Mouse (Mus musculus) embryonic facial prominence, embryonic 11.5 days (tissue): ENCODE data around the gene Cys1. TPM values are rescaled to one million over a fixed set of nuclear protein-coding genes. Genes with fewer than 3 reads are reported as not detected.
"Not testable (repeated sequence)": the region's sequence is repeated elsewhere in the genome, so short reads cannot be mapped to it uniquely, and the experiment has no call there.

Experiments
- ATAC-seq: fragments of 200-750 bp; cut with Nextera tagmentation; replicated peaks from 2 replicates; pipeline ENCODE4 v1.8.0; 2017; ENCODE audit warnings: low read depth; ENCODE audit not compliant: insufficient number of reproducible peaks, low FRiP score, low TSS enrichment
- DNase-seq: peaks from one replicate; pipeline ENCODE4 v3.0.0-alpha.2; 2015; ENCODE audit warnings: low spot score
- H3K27ac ChIP-seq: fragments of 300-500 bp; sonication (generic); replicated peaks from 2 replicates; pipeline ENCODE4 v1.5.1; 2014; ENCODE audit warnings: mild to moderate bottlenecking, low read depth, low read length, control low read depth
- H3K27me3 ChIP-seq: fragments of 300-500 bp; sonication (generic); 2 replicates; pipeline ENCODE4 v1.6.1; 2014; ENCODE audit warnings: mild to moderate bottlenecking, low read length, moderate library complexity, mixed read lengths; ENCODE audit not compliant: control insufficient read depth, insufficient read depth
- H3K36me3 ChIP-seq: fragments of 300-500 bp; sonication (generic); replicated peaks from 2 replicates; pipeline ENCODE4 v1.6.1; 2014; ENCODE audit warnings: low read depth, mild to moderate bottlenecking, low read length, moderate library complexity, mixed read lengths; ENCODE audit not compliant: control insufficient read depth, insufficient read depth
- H3K4me1 ChIP-seq: fragments of 300-500 bp; sonication (generic); 2 replicates; pipeline ENCODE4 v1.6.1; 2014; ENCODE audit warnings: low read length, mixed read lengths; ENCODE audit not compliant: control insufficient read depth, insufficient read depth
- H3K4me2 ChIP-seq: fragments of 300-500 bp; sonication (generic); 2 replicates; pipeline ENCODE4 v1.6.1; 2014; ENCODE audit warnings: low read depth, mild to moderate bottlenecking, control low read depth, low read length, moderate library complexity
- H3K4me3 ChIP-seq: fragments of 300-500 bp; sonication (generic); 2 replicates; pipeline ENCODE4 v1.5.1; 2014; ENCODE audit warnings: low read depth, low read length, control low read depth
- H3K9ac ChIP-seq: fragments of 300-500 bp; sonication (generic); replicated peaks from 2 replicates; pipeline ENCODE4 v1.6.1; 2014; ENCODE audit warnings: mild to moderate bottlenecking, control low read depth, low read length
- H3K9me3 ChIP-seq: fragments of 300-500 bp; sonication (generic); replicated peaks from 2 replicates; pipeline ENCODE4 v1.6.1; 2016; ENCODE audit warnings: mild to moderate bottlenecking, low read length, inconsistent platforms, mixed read lengths; ENCODE audit not compliant: control insufficient read depth
- WGBS: fragments of 180-500 bp; shearing (Covaris S2); extraction: QIAGEN DNeasy Blood & Tissue Kit; methylation state at CpG from one replicate; pipeline ENCODE4 v1.1.7; 2014; 5-methylcytosine and 5-hydroxymethylcytosine counted together
- polyA plus RNA-seq: library from polyadenylated mRNA; unstranded; fragments of >200 nt; fragmentation: Nextera tagmentation; extraction: Ambion mirVana; gene quantifications from 2 replicates; pipeline ENCODE4 v1.2.1, GENCODE M21; 2014

The Cys1 gene
- polyA plus RNA-seq, 1 experiment from 2014 or later: 0.94 TPM

- ATAC-seq (peak; percentile 87), DNase-seq (peak; percentile 97)
- WGBS: under 1% methylated on average over 63 of the region's 68 CpGs
- Histone ChIP-seq H3K4me1 (peaks cover 4% of the 10 kb centered on the region; the same call in 1 of the 2 replicates), H3K36me3 (no peaks in the 10 kb centered on the region), H3K9ac (peak within 1 kb of the TSS; percentile 93), H3K9me3 (no peaks in the 10 kb centered on the region), H3K4me3 (peak within 1 kb of the TSS; percentile 86), H3K4me2 (peak within 1 kb of the TSS; percentile 71), H3K27me3 (no peaks in the 10 kb centered on the region), H3K27ac (peak within 1 kb of the TSS; percentile 85)
Observed at GRCm38 (mm10) chr12:24651063-24651557, 30.5 kb downstream of the Cys1 start, which contains the start of gene Klf11. TSS of gene Klf11 (plus strand) at chr12:24651274.

- Histone ChIP-seq H3K4me1 (peaks cover 4% of the 10 kb centered on the region; the same call in 1 of the 2 replicates), H3K9ac (peak overlapping the region; percentile 58), H3K36me3 (no peaks in the 10 kb centered on the region), H3K9me3 (no peaks in the 10 kb centered on the region), H3K27ac (no peak overlapping the region), H3K4me2 (peak overlapping the region; percentile 71), H3K4me3 (peak overlapping the region; percentile 86), H3K27me3 (no peaks in the 10 kb centered on the region)
- 4% methylated on average over 22 of the region's 22 CpGs for WGBS
- no peak for DNase-seq
- peak; percentile 12; the same call in 1 of the 2 replicates for ATAC-seq
Observed at GRCm38 (mm10) chr12:24650415-24651062, 31.1 kb downstream of the Cys1 start.

GRCm38 (mm10) chr12:24648094-24648493, 33.5 kb downstream of the Cys1 start:
- no peak overlapping the region for H3K4me2 ChIP-seq
- 81% methylated on average over 1 of the region's 1 CpGs for WGBS
- no peak overlapping the region for H3K9ac ChIP-seq
- no peak for ATAC-seq
- no peaks in the 10 kb centered on the region for H3K9me3 ChIP-seq
- no peaks in the 10 kb centered on the region for H3K36me3 ChIP-seq
- no peak overlapping the region for H3K27ac ChIP-seq
- peaks cover 4% of the 10 kb centered on the region; the same call in 1 of the 2 replicates for H3K4me1 ChIP-seq
- no peak for DNase-seq
- no peak overlapping the region for H3K4me3 ChIP-seq
- no peaks in the 10 kb centered on the region for H3K27me3 ChIP-seq

GRCm38 (mm10) chr12:24645901-24646300, 35.7 kb downstream of the Cys1 start:
- Histone ChIP-seq H3K36me3 (no peaks in the 10 kb centered on the region), H3K27me3 (no peaks in the 10 kb centered on the region), H3K9ac (no peak overlapping the region), H3K9me3 (no peaks in the 10 kb centered on the region), H3K4me2 (no peak overlapping the region), H3K4me3 (no peak overlapping the region), H3K27ac (no peak overlapping the region), H3K4me1 (peaks cover 4% of the 10 kb centered on the region; the same call in 1 of the 2 replicates)
- ATAC-seq (no peak), DNase-seq (no peak)
- 91% methylated on average over 6 of the region's 6 CpGs for WGBS

GRCm38 (mm10) chr12:24644125-24644571, 37.5 kb downstream of the Cys1 start:
- no peaks in the 10 kb centered on the region for H3K4me1 ChIP-seq
- no peaks in the 10 kb centered on the region for H3K36me3 ChIP-seq
- DNase-seq (no peak), ATAC-seq (0 out of 2 replicates have a peak, but pooled peaks have one; percentile 59)
- H3K9ac ChIP-seq: no peak overlapping the region
- H3K4me2 ChIP-seq: no peak overlapping the region
- H3K27me3 ChIP-seq: no peaks in the 10 kb centered on the region
- no peak overlapping the region for H3K4me3 ChIP-seq
- no peaks in the 10 kb centered on the region for H3K9me3 ChIP-seq
- 52% methylated on average over 1 of the region's 1 CpGs for WGBS
- no peak overlapping the region for H3K27ac ChIP-seq

- H3K9ac ChIP-seq: no peak overlapping the region
- WGBS: 70% methylated on average over 4 of the region's 4 CpGs
- H3K4me2 ChIP-seq: no peak overlapping the region
- no peaks in the 10 kb centered on the region for H3K36me3 ChIP-seq
- ATAC-seq (no peak), DNase-seq (no peak)
- H3K27me3 ChIP-seq: no peaks in the 10 kb centered on the region
- no peaks in the 10 kb centered on the region for H3K4me1 ChIP-seq
- no peak overlapping the region for H3K27ac ChIP-seq
- H3K4me3 ChIP-seq: no peak overlapping the region
- no peaks in the 10 kb centered on the region for H3K9me3 ChIP-seq
Observed at GRCm38 (mm10) chr12:24642370-24642802, 39.2 kb downstream of the Cys1 start.

GRCm38 (mm10) chr12:24638787-24639186, 42.8 kb downstream of the Cys1 start:
- H3K9ac ChIP-seq, H3K27me3 ChIP-seq, H3K4me3 ChIP-seq, H3K27ac ChIP-seq, H3K4me1 ChIP-seq, H3K36me3 ChIP-seq, H3K4me2 ChIP-seq, DNase-seq, ATAC-seq, H3K9me3 ChIP-seq: not testable (repeated sequence)
- 94% methylated on average over 10 of the region's 10 CpGs for WGBS

- Histone ChIP-seq H3K27me3 (no peaks in the 10 kb centered on the region), H3K4me3 (no peak overlapping the region), H3K4me2 (no peak overlapping the region), H3K9ac (no peak overlapping the region), H3K4me1 (no peaks in the 10 kb centered on the region), H3K36me3 (no peaks in the 10 kb centered on the region), H3K27ac (no peak overlapping the region), H3K9me3 (no peaks in the 10 kb centered on the region)
- DNase-seq (no peak), ATAC-seq (no peak)
- 85% methylated on average over 3 of the region's 3 CpGs for WGBS
Observed at GRCm38 (mm10) chr12:24634648-24635047, 47.0 kb downstream of the Cys1 start.
